Mouse (Mus musculus) liver, embryonic 16.5 days (tissue): ENCODE data around the gene Ski. TPM values are rescaled to one million over a fixed set of nuclear protein-coding genes. Genes with fewer than 3 reads are reported as not detected.

Source experiments
- polyA plus RNA-seq: library from polyadenylated mRNA; unstranded; fragments of >200 nt; fragmentation: Nextera tagmentation; extraction: Ambion mirVana; gene quantifications from 2 replicates; pipeline ENCODE4 v1.2.1, GENCODE M21; 2015

The Ski gene
- polyA plus RNA-seq, 1 experiment from 2014 or later = 2.5 TPM

Other genes starting within 250 kb of the Ski start
- 0.08 TPM in 1 of 2 replicates, not detected in the other for gene Plch2, start 165.8 kb downstream of the Ski start, polyA plus RNA-seq
- gene Pex10, start 155.6 kb downstream of the Ski start, polyA plus RNA-seq = 8.3 and 8.9 TPM in 2 replicates
- 75.1 and 79.9 TPM in 2 replicates for gene Rer1, start 136.2 kb downstream of the Ski start, polyA plus RNA-seq
- gene Morn1, start 136.0 kb downstream of the Ski start, polyA plus RNA-seq = 1.0 and 1.1 TPM in 2 replicates
- gene Faap20, start 27.2 kb upstream of the Ski start, polyA plus RNA-seq = 17.1 and 18.6 TPM in 2 replicates
- gene Prkcz, start 138.8 kb upstream of the Ski start, polyA plus RNA-seq = 2.5 and 2.7 TPM in 2 replicates
- gene Gabrd, start 175.5 kb upstream of the Ski start, polyA plus RNA-seq = 0.09 TPM in 1 of 2 replicates, not detected in the other
- 0.11 and 0.12 TPM in 2 replicates for gene Cfap74, start 186.6 kb upstream of the Ski start, polyA plus RNA-seq
- 0.33 and 0.64 TPM in 2 replicates for gene Tmem52, start 246.5 kb upstream of the Ski start, polyA plus RNA-seq